Mouse (Mus musculus) forebrain, embryonic 15.5 days (tissue): ENCODE results near the gene Rps21. TPM values are rescaled to one million over a fixed set of nuclear protein-coding genes. Genes with fewer than 3 reads are reported as not detected.
A peak's percentile ranks its signal among the peaks of the same experiment; 100 is the strongest.

Experiments
- ATAC-seq: fragments of 200-750 bp; cut with Nextera tagmentation; replicated peaks from 2 replicates; pipeline ENCODE4 v1.8.0; 2017; ENCODE audit warnings: mild to moderate bottlenecking, moderate TSS enrichment, moderate library complexity
- H3K27ac ChIP-seq: fragments of 300-500 bp; sonication (generic); replicated peaks from 2 replicates; pipeline ENCODE4 v1.5.1; 2015; ENCODE audit warnings: mild to moderate bottlenecking, inconsistent platforms
- H3K27me3 ChIP-seq: fragments of 300-500 bp; sonication (generic); 2 replicates; pipeline ENCODE4 v1.6.1; 2015; ENCODE audit warnings: inconsistent platforms
- H3K36me3 ChIP-seq: fragments of 300-500 bp; sonication (generic); 2 replicates; pipeline ENCODE4 v1.6.1; 2015; ENCODE audit warnings: mild to moderate bottlenecking, inconsistent platforms
- H3K4me1 ChIP-seq: fragments of 300-500 bp; sonication (generic); 2 replicates; pipeline ENCODE4 v1.6.1; 2015; ENCODE audit warnings: inconsistent platforms
- H3K4me2 ChIP-seq: fragments of 300-500 bp; sonication (generic); replicated peaks from 2 replicates; pipeline ENCODE4 v1.6.1; 2015; ENCODE audit warnings: mild to moderate bottlenecking, inconsistent platforms
- H3K4me3 ChIP-seq: fragments of 300-500 bp; sonication (generic); 2 replicates; pipeline ENCODE4 v1.5.1; 2015; ENCODE audit warnings: mild to moderate bottlenecking, inconsistent platforms
- H3K9ac ChIP-seq: fragments of 300-500 bp; sonication (generic); replicated peaks from 2 replicates; pipeline ENCODE4 v1.6.1; 2015; ENCODE audit warnings: mild to moderate bottlenecking, inconsistent platforms
- H3K9me3 ChIP-seq: fragments of 300-500 bp; sonication (generic); 2 replicates; pipeline ENCODE4 v1.6.1; 2016; ENCODE audit warnings: inconsistent platforms
- WGBS: fragments of 180-500 bp; shearing (Covaris S2); methylation state at CpG from one replicate; pipeline ENCODE4 v1.1.7; 2015; ENCODE audit warnings: mixed read lengths; 5-methylcytosine and 5-hydroxymethylcytosine counted together
- polyA plus RNA-seq: library from polyadenylated mRNA; unstranded; fragments of >200 nt; fragmentation: Nextera tagmentation; extraction: Ambion mirVana; gene quantifications from 2 replicates; pipeline ENCODE4 v1.2.1, GENCODE M21; 2015

Rps21 gene
- polyA plus RNA-seq, 1 experiment from 2014 or later = 407 TPM

DNA sequence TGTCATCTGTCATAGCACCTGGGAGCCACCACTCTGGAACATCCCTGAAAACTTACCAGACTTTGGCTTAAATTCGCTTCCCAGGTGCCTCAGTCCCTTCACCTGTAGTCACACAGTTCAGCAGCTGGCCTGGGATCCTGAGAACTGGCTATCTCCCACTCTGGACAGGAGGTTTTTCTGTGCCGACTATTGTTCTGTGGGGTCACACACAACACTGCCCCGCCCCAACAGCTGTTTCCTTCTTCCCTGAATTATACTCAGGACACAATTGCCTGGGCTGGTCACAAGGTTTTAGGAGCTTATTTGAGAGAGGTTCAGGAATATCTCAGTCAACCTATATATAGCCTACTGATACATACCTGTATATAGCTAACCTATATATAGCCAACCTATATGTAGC, 5.3 kb downstream of the Rps21 start:
- no peak overlapping the region for H3K27ac ChIP-seq

DNA sequence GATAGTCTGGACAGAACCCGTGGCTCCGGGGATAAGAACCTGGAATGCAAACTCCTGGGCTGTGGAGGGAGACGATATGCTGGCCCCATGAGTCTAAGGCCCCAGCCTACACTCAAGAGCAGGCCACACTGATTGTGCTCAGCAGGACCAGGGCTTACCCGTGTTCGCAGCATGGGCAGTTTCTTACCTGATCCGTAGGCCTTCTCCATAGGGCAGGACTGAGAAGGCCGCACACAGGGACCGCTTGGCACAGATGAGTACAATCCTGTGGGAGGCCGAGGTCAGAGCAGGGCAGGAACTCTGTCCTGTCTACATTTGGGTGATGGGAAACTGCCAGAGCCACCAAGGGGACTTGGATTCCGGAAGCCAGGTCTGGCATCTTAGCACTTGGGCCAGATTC, 5.7 kb downstream of the Rps21 start:
- Histone ChIP-seq H3K27ac (no peak overlapping the region), H3K36me3 (peaks cover 48% of the 10 kb centered on the region), H3K4me2 (no peak overlapping the region), H3K9ac (no peak overlapping the region), H3K9me3 (no peaks in the 10 kb centered on the region), H3K4me1 (peaks cover 7% of the 10 kb centered on the region), H3K27me3 (no peaks in the 10 kb centered on the region), H3K4me3 (no peak overlapping the region)
- no peak for ATAC-seq
- WGBS = 92% methylated on average over 10 of the region's 10 CpGs

More for the DNA sequence above, 5.3 kb downstream of the Rps21 start:
- Histone ChIP-seq H3K9ac (no peak overlapping the region), H3K4me1 (peaks cover 11% of the 10 kb centered on the region), H3K9me3 (no peaks in the 10 kb centered on the region), H3K27me3 (no peaks in the 10 kb centered on the region), H3K4me3 (no peak overlapping the region), H3K36me3 (peaks cover 48% of the 10 kb centered on the region), H3K4me2 (no peak overlapping the region)
- 78% methylated on average over 3 of the region's 3 CpGs for WGBS
- no peak for ATAC-seq

DNA sequence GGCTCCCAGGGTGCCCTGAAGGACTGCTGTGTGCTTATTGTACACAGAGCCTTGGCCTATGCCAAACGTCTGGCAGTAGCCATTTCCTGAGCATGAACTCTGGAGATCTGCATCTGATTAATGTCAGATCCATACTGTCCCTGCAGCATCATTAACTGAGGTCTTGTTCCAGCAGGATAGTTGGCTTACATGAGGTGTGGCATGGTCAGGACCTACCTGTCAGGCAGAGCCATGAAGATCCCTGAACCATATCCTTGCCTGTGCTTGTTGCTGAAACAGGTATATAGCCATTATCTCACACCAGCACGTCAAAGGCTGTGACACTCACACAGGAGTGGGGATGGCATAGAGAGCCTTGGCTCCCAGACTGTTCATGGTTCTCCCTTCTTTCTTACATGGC, 10.8 kb downstream of the Rps21 start:
- Histone ChIP-seq H3K27me3 (no peaks in the 10 kb centered on the region), H3K36me3 (peaks cover 13% of the 10 kb centered on the region), H3K27ac (no peak overlapping the region), H3K4me3 (no peak overlapping the region), H3K9me3 (no peaks in the 10 kb centered on the region), H3K4me2 (no peak overlapping the region), H3K4me1 (peaks cover 25% of the 10 kb centered on the region), H3K9ac (no peak overlapping the region)
- ATAC-seq = no peak
- WGBS = 65% methylated on average over 2 of the region's 2 CpGs

DNA sequence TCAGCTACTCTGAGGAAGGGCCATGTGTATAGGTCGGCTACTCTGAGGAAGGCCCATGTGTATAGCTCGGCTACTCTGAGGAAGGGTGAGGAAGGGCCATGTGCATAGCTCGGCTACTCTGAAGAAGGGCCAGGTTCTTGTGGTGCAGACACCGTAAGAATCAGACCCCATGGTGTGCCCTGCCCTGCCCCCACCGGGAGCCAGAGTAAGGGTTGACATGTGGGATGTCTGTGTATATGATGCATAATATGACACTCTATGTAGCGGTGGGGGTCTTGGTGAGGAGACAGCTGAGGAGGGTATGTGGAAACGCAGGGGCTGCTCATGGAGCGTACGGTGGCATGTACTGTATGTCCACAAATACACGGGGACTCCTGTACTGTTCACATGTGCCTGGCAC, 12.2 kb downstream of the Rps21 start:
- WGBS = 93% methylated on average over 10 of the region's 10 CpGs
- H3K27ac ChIP-seq = no peak overlapping the region
- no peak overlapping the region for H3K4me3 ChIP-seq
- no peak overlapping the region for H3K9ac ChIP-seq
- peaks cover 30% of the 10 kb centered on the region for H3K4me1 ChIP-seq
- H3K36me3 ChIP-seq = no peaks in the 10 kb centered on the region; the same call in none of the 2 replicates
- no peaks in the 10 kb centered on the region for H3K9me3 ChIP-seq
- no peak overlapping the region for H3K4me2 ChIP-seq
- H3K27me3 ChIP-seq = no peaks in the 10 kb centered on the region
- ATAC-seq = no peak

DNA sequence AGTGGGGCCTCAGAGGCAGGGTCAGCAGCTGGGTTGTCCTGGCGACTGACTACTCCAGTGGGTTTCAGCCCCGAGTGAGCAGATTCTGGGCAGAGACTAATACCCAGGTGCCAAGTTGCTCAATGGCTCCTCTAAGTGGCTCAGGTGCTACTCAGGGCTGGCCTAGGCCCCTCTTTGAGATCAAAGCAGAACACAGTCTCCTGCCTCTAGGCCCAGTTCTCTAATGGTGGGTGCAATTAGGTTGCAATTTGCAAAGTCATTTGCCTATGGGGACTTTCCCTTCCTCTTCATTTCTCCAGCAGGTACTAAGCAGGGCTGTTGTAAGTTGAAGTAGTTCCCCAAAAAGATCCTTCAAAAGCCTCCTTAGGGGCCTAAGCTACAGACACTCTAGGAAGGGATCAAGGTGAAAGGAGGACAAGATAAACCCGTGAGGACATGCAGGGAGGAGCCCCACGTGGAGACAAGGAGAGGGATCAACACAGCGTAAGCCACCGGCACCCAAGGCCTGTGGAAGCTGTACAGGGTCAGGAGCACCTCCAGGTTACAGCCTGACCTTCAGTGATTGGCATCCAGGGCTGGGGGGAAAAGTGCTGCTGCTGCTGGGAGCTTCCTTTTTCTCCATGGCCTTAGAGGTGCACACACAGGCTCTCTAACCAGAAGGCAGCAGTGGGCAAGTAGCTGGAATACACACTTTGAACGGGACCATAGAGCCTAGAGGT, 13.5 kb downstream of the Rps21 start:
- Histone ChIP-seq H3K36me3 (no peaks in the 10 kb centered on the region; the same call in 1 of the 2 replicates), H3K9me3 (no peaks in the 10 kb centered on the region), H3K9ac (no peak overlapping the region), H3K4me2 (no peak overlapping the region), H3K4me1 (peaks cover 30% of the 10 kb centered on the region), H3K4me3 (no peak overlapping the region), H3K27me3 (no peaks in the 10 kb centered on the region), H3K27ac (no peak overlapping the region)
- 84% methylated on average over 7 of the region's 7 CpGs for WGBS
- no peak for ATAC-seq

DNA sequence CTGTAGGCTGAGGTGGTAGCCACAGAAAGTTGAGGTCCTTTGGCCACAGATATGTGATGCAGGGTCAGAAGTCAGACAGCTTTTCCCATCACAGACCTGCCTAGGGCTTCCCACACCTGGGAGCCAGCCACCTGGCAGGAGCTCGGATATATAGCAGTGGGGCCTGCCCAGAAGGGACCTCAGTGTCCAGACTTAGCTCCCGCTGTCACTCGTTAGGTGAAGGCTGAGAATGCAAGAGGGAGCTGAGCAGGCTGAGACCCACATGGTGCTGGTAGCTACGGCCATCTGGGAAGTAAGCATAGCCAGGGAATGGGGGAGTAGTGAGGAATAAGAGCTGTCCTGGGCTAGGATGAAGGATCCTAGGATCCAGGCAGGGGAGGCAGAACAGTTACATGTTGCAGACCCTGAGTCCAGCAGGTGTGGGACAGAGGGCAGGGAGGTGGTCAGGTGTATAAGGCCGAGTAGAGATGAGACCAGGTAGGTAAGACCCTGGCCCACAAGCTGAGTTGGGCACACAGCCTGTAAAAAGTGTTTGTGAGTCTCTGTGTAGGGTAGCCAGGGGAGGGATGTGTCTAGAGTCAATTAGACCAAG, 14.7 kb downstream of the Rps21 start:
- Histone ChIP-seq H3K36me3 (no peaks in the 10 kb centered on the region; the same call in 1 of the 2 replicates), H3K27ac (no peak overlapping the region), H3K27me3 (no peaks in the 10 kb centered on the region), H3K9me3 (no peaks in the 10 kb centered on the region), H3K9ac (peak overlapping the region; percentile 93), H3K4me2 (peak overlapping the region; percentile 95), H3K4me3 (peak overlapping the region; percentile 95), H3K4me1 (peaks cover 30% of the 10 kb centered on the region)
- ATAC-seq = no peak
- 63% methylated on average over 5 of the region's 5 CpGs for WGBS

DNA sequence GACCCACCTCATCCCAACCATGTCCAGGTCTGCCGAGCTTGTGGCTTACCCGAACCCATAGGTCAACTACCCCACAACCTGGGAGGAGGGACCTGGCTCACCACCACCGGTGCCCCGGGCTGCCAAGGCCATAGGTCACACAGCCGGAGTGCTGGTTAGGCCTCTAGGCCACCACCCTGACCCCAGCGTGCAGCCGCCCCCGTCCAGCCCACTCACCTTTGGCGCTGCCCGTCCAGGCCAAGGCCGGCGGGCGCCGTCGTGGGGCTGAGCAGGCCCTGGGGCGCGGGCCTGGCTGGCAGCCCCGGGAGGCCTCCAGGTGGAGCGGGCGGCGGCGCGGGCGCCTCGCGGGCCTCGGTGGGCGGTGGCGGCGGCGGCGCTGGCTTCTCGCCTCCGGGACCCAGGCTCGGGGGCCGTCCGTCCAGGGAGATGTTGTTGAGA, 15.7 kb downstream of the Rps21 start:
- peak overlapping the region; percentile 72 for H3K27ac ChIP-seq
- peaks cover 30% of the 10 kb centered on the region for H3K4me1 ChIP-seq
- peak overlapping the region; percentile 95 for H3K4me3 ChIP-seq
- peak; percentile 35 for ATAC-seq
- peak overlapping the region; percentile 93 for H3K9ac ChIP-seq
- WGBS = under 1% methylated on average over 34 of the region's 37 CpGs
- H3K27me3 ChIP-seq = no peaks in the 10 kb centered on the region
- no peaks in the 10 kb centered on the region for H3K9me3 ChIP-seq
- no peaks in the 10 kb centered on the region for H3K36me3 ChIP-seq
- peak overlapping the region; percentile 95 for H3K4me2 ChIP-seq

DNA sequence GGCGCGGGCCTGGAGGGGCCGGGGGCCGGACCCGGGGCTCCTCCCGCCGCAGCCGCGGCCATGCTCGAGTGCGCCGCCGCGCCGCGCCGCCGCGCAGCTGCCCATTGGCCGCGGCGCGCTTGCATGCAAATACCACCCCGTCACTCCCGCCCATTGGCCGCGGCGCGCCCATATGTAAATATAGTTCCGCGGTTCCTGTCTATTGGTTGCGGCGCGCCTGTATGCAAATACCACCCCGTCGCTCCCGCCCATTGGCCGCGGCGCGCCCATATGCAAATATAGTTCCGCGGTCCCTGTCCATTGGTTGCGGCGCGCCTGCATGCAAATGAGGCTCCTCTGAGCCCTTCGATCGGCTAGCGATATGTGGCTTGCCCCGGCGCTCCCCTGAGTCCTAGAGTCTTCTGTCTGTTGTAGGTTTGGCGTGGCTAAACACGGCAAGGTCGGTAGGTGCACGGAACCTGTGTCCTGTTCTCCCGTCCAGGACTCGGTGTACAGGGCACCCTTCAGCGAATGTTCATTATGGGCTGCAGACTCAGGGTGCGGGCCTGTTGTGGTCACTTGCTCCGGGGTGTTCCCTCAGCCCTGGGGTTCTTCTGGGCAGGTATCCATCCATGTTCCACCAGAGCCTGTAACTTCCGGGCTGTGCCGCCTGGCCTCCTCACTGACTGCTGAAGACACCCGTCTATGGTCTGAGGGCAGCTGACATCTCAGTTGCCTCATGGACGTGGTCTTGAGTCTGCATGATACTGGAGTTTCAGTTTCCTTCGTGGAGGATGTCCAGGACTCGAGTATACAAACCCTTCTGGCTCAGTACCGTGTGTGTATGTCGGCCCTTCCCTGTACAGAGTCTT, 16.4 kb downstream of the Rps21 start, which contains the start of gene Cables2:
Gene Cables2 (minus strand): TSS at position 103 of the 851 bp plus-strand sequence.
- Histone ChIP-seq H3K4me1 (peaks cover 27% of the 10 kb centered on the region), H3K4me3 (peak within 1 kb of the TSS; percentile 95)
- 8% methylated on average over 66 of the region's 68 CpGs for WGBS

DNA sequence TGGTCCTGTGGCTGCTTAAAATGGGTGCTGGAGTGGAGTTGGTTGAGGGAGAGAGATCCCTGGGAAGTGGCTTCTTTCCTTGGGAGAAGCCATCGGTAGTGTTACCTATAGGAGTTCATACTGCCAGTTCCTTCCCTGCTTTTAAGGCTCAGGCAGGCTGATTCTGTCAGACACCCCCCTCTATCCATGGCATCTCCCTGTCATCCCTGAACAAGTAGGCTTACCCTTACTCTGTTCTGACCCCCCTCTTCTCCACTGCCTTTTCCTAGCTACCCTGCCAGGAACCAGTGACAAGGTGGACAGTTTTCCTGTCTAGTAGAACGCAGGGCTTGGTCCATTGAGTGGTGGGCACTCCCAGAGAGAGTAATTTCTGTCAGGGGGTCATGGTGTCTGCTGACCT, 17.3 kb downstream of the Rps21 start:
- Histone ChIP-seq H3K36me3 (no peaks in the 10 kb centered on the region), H3K4me3 (no peak overlapping the region), H3K27me3 (no peaks in the 10 kb centered on the region), H3K9ac (no peak overlapping the region), H3K9me3 (no peaks in the 10 kb centered on the region), H3K4me1 (peaks cover 27% of the 10 kb centered on the region), H3K4me2 (no peak overlapping the region), H3K27ac (no peak overlapping the region)
- ATAC-seq = no peak
- 90% methylated on average over 2 of the region's 2 CpGs for WGBS

More for the DNA sequence above, 16.4 kb downstream of the Rps21 start, which contains the start of gene Cables2:
- H3K4me2 ChIP-seq = peak within 1 kb of the TSS; percentile 95
- H3K9me3 ChIP-seq = no peaks in the 10 kb centered on the region
- H3K9ac ChIP-seq = peak within 1 kb of the TSS; percentile 93
- H3K27me3 ChIP-seq = no peaks in the 10 kb centered on the region
- peak; percentile 96 for ATAC-seq
- peak within 1 kb of the TSS; percentile 72 for H3K27ac ChIP-seq
- no peaks in the 10 kb centered on the region for H3K36me3 ChIP-seq

DNA sequence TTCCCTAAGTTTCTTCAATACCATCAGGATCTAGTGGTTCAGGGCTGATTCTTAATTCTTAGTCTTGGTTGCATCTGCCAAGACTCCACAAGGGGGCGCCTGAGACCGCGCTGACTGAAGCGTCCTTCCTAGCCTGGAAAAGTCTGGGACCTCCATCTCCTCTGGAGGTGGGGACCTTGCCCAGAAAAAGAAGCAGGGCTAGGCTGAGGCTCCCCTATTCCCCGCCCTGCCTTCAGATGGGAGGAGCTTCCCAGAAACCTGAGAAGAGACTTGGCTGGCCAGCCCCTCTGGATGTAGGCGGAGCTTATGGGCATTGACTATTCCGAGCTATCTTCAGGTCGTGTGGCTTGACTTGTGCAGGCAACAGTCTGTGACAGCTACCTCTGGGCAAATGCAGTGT, 18.7 kb downstream of the Rps21 start:
- peak; percentile 27; the same call in 1 of the 2 replicates for ATAC-seq
- peaks cover 26% of the 10 kb centered on the region for H3K4me1 ChIP-seq
- H3K4me3 ChIP-seq = no peak overlapping the region
- H3K9me3 ChIP-seq = no peaks in the 10 kb centered on the region
- H3K27ac ChIP-seq = no peak overlapping the region
- WGBS = 1% methylated on average over 8 of the region's 8 CpGs
- H3K9ac ChIP-seq = no peak overlapping the region
- H3K27me3 ChIP-seq = no peaks in the 10 kb centered on the region
- no peaks in the 10 kb centered on the region for H3K36me3 ChIP-seq
- H3K4me2 ChIP-seq = peak overlapping the region; percentile 12; the same call in 1 of the 2 replicates

DNA sequence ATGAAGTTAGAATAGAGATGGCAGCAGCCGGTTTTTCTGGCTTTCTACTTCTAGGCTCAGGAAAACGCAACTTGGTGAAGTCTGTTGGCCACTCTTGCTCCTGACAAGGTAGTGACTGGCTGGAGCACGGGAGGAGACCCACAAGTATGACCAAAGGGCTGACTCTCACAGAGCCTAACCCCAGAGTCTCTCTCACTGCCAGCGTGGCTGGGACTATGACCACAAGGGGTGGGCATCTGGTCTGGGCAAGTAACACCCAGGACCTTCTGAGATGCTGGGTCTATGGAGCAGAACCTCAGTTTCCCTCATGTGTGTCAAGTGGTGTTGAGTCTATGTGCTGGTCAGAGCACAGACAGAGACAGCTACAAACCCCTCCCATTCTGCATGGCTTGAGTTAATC, 19.2 kb downstream of the Rps21 start:
- H3K9me3 ChIP-seq = no peaks in the 10 kb centered on the region
- H3K27me3 ChIP-seq = no peaks in the 10 kb centered on the region
- H3K4me1 ChIP-seq = peaks cover 20% of the 10 kb centered on the region
- H3K27ac ChIP-seq = no peak overlapping the region
- no peak overlapping the region for H3K4me2 ChIP-seq
- 66% methylated on average over 4 of the region's 4 CpGs for WGBS
- no peak overlapping the region for H3K4me3 ChIP-seq
- H3K9ac ChIP-seq = no peak overlapping the region
- H3K36me3 ChIP-seq = no peaks in the 10 kb centered on the region
- no peak for ATAC-seq

DNA sequence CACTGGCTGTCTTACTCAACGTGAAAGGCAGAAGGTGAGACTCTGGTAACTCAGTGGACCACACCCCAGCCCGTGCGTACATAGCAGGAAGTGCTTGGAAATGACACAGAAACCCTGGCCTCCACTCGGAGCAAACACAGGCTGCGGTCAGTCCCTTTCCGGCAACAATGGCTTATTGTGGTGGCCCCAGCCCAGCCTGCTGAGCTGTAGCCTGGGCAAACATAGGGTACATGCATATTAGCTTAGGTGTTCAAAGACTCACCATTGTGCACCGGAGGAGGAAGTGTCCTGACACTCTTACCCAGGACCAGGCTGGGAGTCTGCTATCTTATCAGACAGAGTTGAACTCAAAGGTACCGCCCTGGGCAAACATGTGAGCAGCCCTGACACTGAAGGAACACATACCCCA, 19.7 kb downstream of the Rps21 start:
- H3K9ac ChIP-seq = no peak overlapping the region
- H3K27me3 ChIP-seq = no peaks in the 10 kb centered on the region
- no peak overlapping the region for H3K27ac ChIP-seq
- no peaks in the 10 kb centered on the region for H3K36me3 ChIP-seq
- no peak overlapping the region for H3K4me2 ChIP-seq
- H3K4me3 ChIP-seq = no peak overlapping the region
- WGBS = 74% methylated on average over 8 of the region's 8 CpGs
- no peak for ATAC-seq
- H3K9me3 ChIP-seq = no peaks in the 10 kb centered on the region
- H3K4me1 ChIP-seq = peaks cover 15% of the 10 kb centered on the region
